Mouse (Mus musculus): ENCODE results near the gene Dock4. TPM values are rescaled to one million over a fixed set of nuclear protein-coding genes. Genes with fewer than 3 reads are reported as not detected.
A peak's percentile ranks its signal among the peaks of the same experiment; 100 is the strongest.

The Dock4 gene
- polyA plus RNA-seq, 1 experiment from 2014 or later, result 34.6 TPM

GRCm38 (mm10) chr12:40818046-40818708 lies 372.4 kb downstream of the Dock4 start:
- 89% methylated on average over 6 of the region's 6 CpGs for WGBS
- H3K4me3 ChIP-seq (replicated peaks), result no peak overlapping the region
- H3K27ac ChIP-seq (replicated peaks), result no peak overlapping the region
- no peak overlapping the region for H3K9ac ChIP-seq (replicated peaks)
- H3K4me2 ChIP-seq, result no peak overlapping the region
- ATAC-seq (ENCODE audit: low FRiP score), result no peak
- no peaks in the 10 kb centered on the region for H3K27me3 ChIP-seq (replicated peaks)
- H3K9me3 ChIP-seq (replicated peaks), result no peaks in the 10 kb centered on the region
- H3K36me3 ChIP-seq, result peaks cover 11% of the 10 kb centered on the region
- H3K4me1 ChIP-seq, result no peaks in the 10 kb centered on the region

DNA sequence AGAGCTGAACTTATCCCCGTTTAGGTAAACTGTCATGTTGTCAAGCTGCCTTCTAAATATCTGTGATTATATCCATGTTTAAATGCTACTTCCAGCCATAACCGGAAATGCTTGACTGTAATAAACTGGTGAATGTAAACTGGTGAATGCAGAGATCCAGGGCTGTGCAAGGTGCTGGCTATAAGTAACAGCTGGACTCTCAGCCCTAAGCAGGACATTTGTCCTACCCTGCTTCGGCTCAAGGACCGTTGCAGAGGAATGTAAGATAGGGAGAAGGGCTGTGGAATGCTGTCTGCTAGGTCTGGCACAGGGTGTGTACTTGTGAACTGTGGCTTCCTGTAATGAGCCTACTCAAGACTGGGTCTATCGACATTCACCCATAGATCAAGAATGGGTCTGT lies 377.9 kb downstream of the Dock4 start:
- Histone ChIP-seq H3K9ac (replicated peaks) (no peak overlapping the region), H3K27ac (replicated peaks) (no peak overlapping the region), H3K4me1 (no peaks in the 10 kb centered on the region), H3K36me3 (peaks cover 10% of the 10 kb centered on the region), H3K27me3 (replicated peaks) (no peaks in the 10 kb centered on the region), H3K9me3 (replicated peaks) (no peaks in the 10 kb centered on the region), H3K4me2 (no peak overlapping the region), H3K4me3 (replicated peaks) (no peak overlapping the region)
- 93% methylated on average over 5 of the region's 5 CpGs for WGBS
- no peak for ATAC-seq (ENCODE audit: low FRiP score)

DNA sequence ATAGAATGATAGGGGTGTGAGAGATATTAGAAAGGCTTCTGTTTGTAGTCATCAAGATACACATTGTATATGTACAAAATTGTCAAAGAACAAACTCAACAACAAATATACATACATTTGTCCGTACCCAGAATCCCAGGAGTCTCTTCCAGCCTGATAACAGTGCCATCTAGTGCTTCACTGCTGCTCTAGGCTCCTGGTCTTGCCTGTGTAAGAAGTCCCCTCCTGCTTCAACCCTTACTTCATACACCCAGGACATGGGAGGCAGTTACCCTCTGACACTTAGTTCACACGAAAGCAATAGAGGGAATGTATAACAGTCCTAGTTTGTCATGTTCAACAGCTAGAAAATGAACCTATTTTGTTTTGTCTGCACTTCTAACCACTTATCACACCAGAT lies 378.5 kb downstream of the Dock4 start:
- H3K9ac ChIP-seq (replicated peaks), result no peak overlapping the region
- 74% methylated on average over 2 of the region's 2 CpGs for WGBS
- no peak overlapping the region for H3K4me3 ChIP-seq (replicated peaks)
- no peak overlapping the region for H3K4me2 ChIP-seq
- H3K4me1 ChIP-seq, result no peaks in the 10 kb centered on the region
- no peak overlapping the region for H3K27ac ChIP-seq (replicated peaks)
- ATAC-seq (ENCODE audit: low FRiP score), result no peak
- H3K27me3 ChIP-seq (replicated peaks), result no peaks in the 10 kb centered on the region
- no peaks in the 10 kb centered on the region for H3K9me3 ChIP-seq (replicated peaks)
- H3K36me3 ChIP-seq, result peaks cover 16% of the 10 kb centered on the region

DNA sequence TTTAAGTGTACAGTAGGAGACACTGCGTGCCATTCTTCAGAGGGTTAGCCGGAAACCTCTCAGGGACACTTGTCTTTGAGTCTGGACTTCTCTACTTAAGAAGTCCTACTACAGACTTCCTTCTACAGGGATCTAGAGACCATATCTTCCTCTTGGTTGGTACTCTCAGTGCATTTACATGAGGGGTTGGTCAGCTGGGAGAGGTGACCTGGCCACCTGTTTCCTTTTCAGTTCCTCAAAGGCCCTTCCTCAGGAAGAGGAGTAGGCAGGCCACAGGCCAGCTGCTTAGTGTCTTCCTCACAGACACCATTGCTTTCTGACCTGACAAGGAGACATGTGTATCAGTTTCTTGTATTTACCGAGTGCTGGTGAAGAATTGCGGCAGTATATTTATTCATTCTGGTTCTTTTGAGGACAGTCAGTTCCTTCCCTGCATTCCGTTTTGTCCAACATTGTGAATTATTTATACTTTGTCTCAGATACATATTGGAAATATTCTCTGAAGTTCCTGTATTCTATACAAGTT lies 380.2 kb downstream of the Dock4 start:
- no peak overlapping the region for H3K4me2 ChIP-seq
- no peak overlapping the region for H3K9ac ChIP-seq (replicated peaks)
- H3K27ac ChIP-seq (replicated peaks), result no peak overlapping the region
- no peak overlapping the region for H3K4me3 ChIP-seq (replicated peaks)
- H3K27me3 ChIP-seq (replicated peaks), result no peaks in the 10 kb centered on the region
- H3K9me3 ChIP-seq (replicated peaks), result no peaks in the 10 kb centered on the region
- 87% methylated on average over 5 of the region's 5 CpGs for WGBS
- H3K36me3 ChIP-seq, result peaks cover 23% of the 10 kb centered on the region
- no peak for ATAC-seq (ENCODE audit: low FRiP score)
- H3K4me1 ChIP-seq, result no peaks in the 10 kb centered on the region

DNA sequence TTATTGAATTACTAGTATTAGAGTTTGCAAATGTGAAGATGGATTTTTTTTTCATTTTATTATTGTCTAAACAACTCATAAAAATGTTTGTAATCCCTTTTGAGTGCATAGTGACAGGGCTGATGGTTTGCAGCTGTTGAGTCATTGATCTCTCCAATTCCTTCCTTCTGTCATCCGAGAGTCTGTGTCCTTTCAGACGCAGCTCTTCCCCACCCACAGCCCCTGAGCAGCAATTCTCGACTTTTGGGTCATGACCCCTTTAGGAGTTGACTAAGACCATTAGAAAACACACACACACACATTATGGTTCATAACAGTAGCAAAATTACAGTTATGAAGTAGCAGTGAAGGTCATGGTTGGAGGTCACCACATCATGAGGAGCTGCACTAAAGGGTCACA lies 380.7 kb downstream of the Dock4 start:
- no peak overlapping the region for H3K4me3 ChIP-seq (replicated peaks)
- 62% methylated on average over 3 of the region's 3 CpGs for WGBS
- H3K27me3 ChIP-seq (replicated peaks), result no peaks in the 10 kb centered on the region
- no peaks in the 10 kb centered on the region for H3K9me3 ChIP-seq (replicated peaks)
- H3K27ac ChIP-seq (replicated peaks), result no peak overlapping the region
- H3K4me2 ChIP-seq, result no peak overlapping the region
- peaks cover 23% of the 10 kb centered on the region for H3K36me3 ChIP-seq
- no peak overlapping the region for H3K9ac ChIP-seq (replicated peaks)
- no peak for ATAC-seq (ENCODE audit: low FRiP score)
- no peaks in the 10 kb centered on the region for H3K4me1 ChIP-seq

DNA sequence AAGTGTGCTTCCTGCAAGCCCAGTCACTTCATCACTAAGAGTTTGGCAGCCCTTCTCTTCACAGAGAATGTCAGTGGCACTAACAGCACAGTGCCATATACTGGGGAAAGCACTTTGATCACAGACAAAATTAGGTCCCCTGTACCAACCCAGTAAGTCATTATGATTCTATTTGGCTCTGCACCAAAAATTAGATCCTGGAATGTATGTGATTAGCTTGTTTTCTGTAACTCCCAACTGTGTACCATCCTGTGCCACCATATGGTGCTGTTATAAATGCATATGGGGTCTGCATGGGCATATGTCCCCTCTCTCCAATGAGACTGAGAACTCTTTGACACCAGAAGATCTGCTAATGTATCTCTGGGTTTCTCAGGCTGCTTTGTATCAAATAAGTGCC lies 382.3 kb downstream of the Dock4 start:
- no peaks in the 10 kb centered on the region for H3K27me3 ChIP-seq (replicated peaks)
- no peak overlapping the region for H3K27ac ChIP-seq (replicated peaks)
- H3K4me2 ChIP-seq, result no peak overlapping the region
- peaks cover 23% of the 10 kb centered on the region for H3K36me3 ChIP-seq
- H3K9ac ChIP-seq (replicated peaks), result no peak overlapping the region
- no peak for ATAC-seq (ENCODE audit: low FRiP score)
- H3K9me3 ChIP-seq (replicated peaks), result no peaks in the 10 kb centered on the region
- no peak overlapping the region for H3K4me3 ChIP-seq (replicated peaks)
- H3K4me1 ChIP-seq, result no peaks in the 10 kb centered on the region

GRCm38 (mm10) chr12:40829269-40829668 lies 383.5 kb downstream of the Dock4 start:
- H3K36me3 ChIP-seq, result peaks cover 19% of the 10 kb centered on the region
- no peak for ATAC-seq (ENCODE audit: low FRiP score)
- no peak overlapping the region for H3K4me2 ChIP-seq

GRCm38 (mm10) chr12:40832157-40832556 lies 386.4 kb downstream of the Dock4 start:
- Histone ChIP-seq H3K27ac (replicated peaks) (no peak overlapping the region), H3K4me3 (replicated peaks) (no peak overlapping the region), H3K27me3 (replicated peaks) (no peaks in the 10 kb centered on the region), H3K36me3 (peaks cover 28% of the 10 kb centered on the region), H3K4me1 (peaks cover 2% of the 10 kb centered on the region; the same call in 1 of the 2 replicates), H3K9ac (replicated peaks) (no peak overlapping the region), H3K9me3 (replicated peaks) (no peaks in the 10 kb centered on the region), H3K4me2 (no peak overlapping the region)
- no peak for ATAC-seq (ENCODE audit: low FRiP score)
- WGBS, result 51% methylated on average over 8 of the region's 8 CpGs

More at GRCm38 (mm10) chr12:40829269-40829668, 383.5 kb downstream of the Dock4 start:
- no peaks in the 10 kb centered on the region for H3K9me3 ChIP-seq (replicated peaks)
- no peaks in the 10 kb centered on the region for H3K4me1 ChIP-seq
- H3K27ac ChIP-seq (replicated peaks), result no peak overlapping the region
- 90% methylated on average over 1 of the region's 1 CpGs for WGBS
- H3K4me3 ChIP-seq (replicated peaks), result no peak overlapping the region
- no peaks in the 10 kb centered on the region for H3K27me3 ChIP-seq (replicated peaks)
- no peak overlapping the region for H3K9ac ChIP-seq (replicated peaks)

DNA sequence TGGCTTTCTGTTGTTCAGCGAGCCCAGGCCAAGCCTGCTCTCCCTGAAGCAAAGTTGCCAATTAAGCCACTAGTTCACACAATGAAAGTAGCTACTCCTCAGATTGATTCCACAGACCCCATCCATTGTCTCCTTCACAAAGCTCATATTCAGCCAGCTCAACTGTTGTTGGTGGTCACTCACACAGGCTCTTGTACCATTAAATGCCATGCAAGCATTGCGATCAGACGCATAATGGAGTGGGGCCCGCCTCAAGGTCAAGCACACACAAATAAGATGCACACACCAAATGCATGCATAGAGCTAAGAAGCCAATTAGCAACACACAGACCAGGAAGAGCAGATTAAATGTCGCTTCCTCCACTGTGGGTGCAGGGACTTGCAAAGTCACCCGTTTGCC lies 391.2 kb downstream of the Dock4 start:
- Histone ChIP-seq H3K27me3 (replicated peaks) (no peaks in the 10 kb centered on the region), H3K27ac (replicated peaks) (no peak overlapping the region), H3K36me3 (peaks cover 19% of the 10 kb centered on the region), H3K4me3 (replicated peaks) (no peak overlapping the region), H3K4me2 (no peak overlapping the region), H3K9ac (replicated peaks) (no peak overlapping the region), H3K4me1 (peaks cover 20% of the 10 kb centered on the region), H3K9me3 (replicated peaks) (no peaks in the 10 kb centered on the region)
- no peak for ATAC-seq (ENCODE audit: low FRiP score)
- WGBS, result 30% methylated on average over 6 of the region's 6 CpGs

GRCm38 (mm10) chr12:40837597-40838337 lies 392.0 kb downstream of the Dock4 start:
- H3K27ac ChIP-seq (replicated peaks), result no peak overlapping the region
- no peak overlapping the region for H3K9ac ChIP-seq (replicated peaks)
- H3K36me3 ChIP-seq, result peaks cover 19% of the 10 kb centered on the region
- no peaks in the 10 kb centered on the region for H3K9me3 ChIP-seq (replicated peaks)
- ATAC-seq (ENCODE audit: low FRiP score), result peak; percentile 37
- H3K4me1 ChIP-seq, result peaks cover 20% of the 10 kb centered on the region
- H3K4me3 ChIP-seq (replicated peaks), result no peak overlapping the region
- no peak overlapping the region for H3K4me2 ChIP-seq
- WGBS, result 2% methylated on average over 8 of the region's 8 CpGs
- no peaks in the 10 kb centered on the region for H3K27me3 ChIP-seq (replicated peaks)

DNA sequence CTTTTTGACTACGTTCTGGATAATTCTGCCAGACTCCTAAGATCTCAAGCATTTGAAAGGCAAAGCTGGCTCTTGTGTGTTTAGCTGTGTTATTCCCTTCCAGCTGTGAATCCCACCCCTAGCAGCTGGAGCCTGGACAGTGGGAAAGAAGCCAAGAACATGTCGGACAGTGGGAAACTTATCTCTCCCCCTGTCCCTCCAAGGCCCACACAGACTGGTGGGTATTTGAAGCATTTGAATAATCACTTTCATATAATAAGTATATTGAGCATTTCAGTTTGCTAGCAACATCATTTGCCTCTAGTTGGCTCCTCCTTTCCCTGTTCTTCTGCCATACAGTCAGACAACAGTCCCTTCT lies 392.6 kb downstream of the Dock4 start:
- Histone ChIP-seq H3K9me3 (replicated peaks) (no peaks in the 10 kb centered on the region), H3K27me3 (replicated peaks) (no peaks in the 10 kb centered on the region), H3K4me1 (peaks cover 20% of the 10 kb centered on the region), H3K36me3 (peaks cover 19% of the 10 kb centered on the region), H3K4me3 (replicated peaks) (no peak overlapping the region), H3K27ac (replicated peaks) (no peak overlapping the region), H3K9ac (replicated peaks) (no peak overlapping the region), H3K4me2 (no peak overlapping the region)
- WGBS, result 40% methylated on average over 2 of the region's 2 CpGs
- no peak for ATAC-seq (ENCODE audit: low FRiP score)

- WGBS, result 68% methylated on average over 5 of the region's 5 CpGs
- Histone ChIP-seq H3K27me3 (replicated peaks) (no peaks in the 10 kb centered on the region), H3K9me3 (replicated peaks) (no peaks in the 10 kb centered on the region), H3K27ac (replicated peaks) (no peak overlapping the region), H3K9ac (replicated peaks) (no peak overlapping the region), H3K4me3 (replicated peaks) (no peak overlapping the region), H3K4me1 (peaks cover 20% of the 10 kb centered on the region), H3K4me2 (no peak overlapping the region), H3K36me3 (peaks cover 19% of the 10 kb centered on the region)
- ATAC-seq (ENCODE audit: low FRiP score), result no peak; the same call in 1 of the 2 replicates
These were observed 393.2 kb downstream of the Dock4 start for GRCm38 (mm10) chr12:40838940-40839339.
